Mouse (Mus musculus) E14TG2a.4 (cell line): Measurements from ENCODE around the gene Gm3636.
"Not testable (repeated sequence)": the region's sequence is repeated elsewhere in the genome, so short reads cannot be mapped to it uniquely, and the experiment has no call there.

Experiments used
- H3K27me3 ChIP-seq: 2 replicates; pipeline ENCODE4 v1.6.1; 2014; ENCODE audit warnings: low read length, control low read depth; ENCODE audit not compliant: insufficient read depth
- H3K36me3 ChIP-seq: 2 replicates; pipeline ENCODE4 v1.6.1; 2014; ENCODE audit warnings: low read length, control low read depth; ENCODE audit not compliant: insufficient read depth
- H3K4me1 ChIP-seq: replicated peaks from 2 replicates; pipeline ENCODE4 v1.6.1; 2014; ENCODE audit warnings: low read depth, low read length, control low read depth
- H3K4me3 ChIP-seq: replicated peaks from 2 replicates; pipeline ENCODE4 v1.5.1; 2014; ENCODE audit warnings: mild to moderate bottlenecking, low read length
- H3K9me3 ChIP-seq: 2 replicates; pipeline ENCODE4 v1.6.1; 2014; ENCODE audit warnings: low read length, control low read depth

The Gm3636 gene

GRCm38 (mm10) chr14:6742232-6742631 lies at the start of gene Gm3636:
Gm3636 (minus strand) TSS chr14:6742332.
- not testable (repeated sequence) for H3K4me3 ChIP-seq, H3K36me3 ChIP-seq, H3K4me1 ChIP-seq, H3K27me3 ChIP-seq, H3K9me3 ChIP-seq

DNA sequence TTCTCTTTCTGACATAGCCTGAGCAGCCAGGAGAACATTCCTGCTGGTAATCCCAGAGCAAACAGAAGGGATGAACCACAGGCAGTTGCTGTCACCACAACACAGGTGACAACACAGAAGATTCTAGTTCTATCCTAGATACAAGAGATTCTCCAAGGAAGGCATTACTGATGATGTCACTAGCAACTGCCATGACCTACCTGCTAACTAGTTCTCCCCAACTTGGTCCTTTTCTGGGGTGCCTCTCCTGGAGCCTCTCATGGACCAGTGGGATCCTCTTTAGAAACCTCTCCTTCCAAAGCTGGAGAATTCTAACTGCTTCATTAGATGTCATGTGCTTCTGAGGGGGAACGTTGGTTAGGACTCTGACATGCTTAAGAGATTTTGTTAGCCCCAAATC lies 32.2 kb upstream of the Gm3636 start, which contains the start of gene Gm8362:
Gene Gm8362, minus strand, starts transcription at position 101 of the 400 bp plus-strand sequence.
- not testable (repeated sequence) for H3K4me3 ChIP-seq, H3K27me3 ChIP-seq, H3K4me1 ChIP-seq, H3K36me3 ChIP-seq, H3K9me3 ChIP-seq

DNA sequence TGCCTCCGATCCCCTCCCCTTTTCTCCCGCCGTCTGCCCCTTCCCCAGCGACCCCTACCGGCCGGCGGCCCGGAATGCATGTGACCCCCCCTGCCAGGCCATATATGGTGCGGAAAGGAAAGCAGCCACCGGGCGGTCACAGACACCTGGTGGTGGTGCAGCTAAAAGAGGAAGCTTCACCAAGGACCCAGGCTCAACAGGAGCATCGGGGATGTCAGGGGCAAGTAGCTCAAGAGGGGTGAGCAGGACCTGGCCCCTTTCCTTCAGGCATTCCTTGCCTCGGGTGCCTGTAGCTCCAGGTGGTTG lies 15.1 kb upstream of the Gm3636 start:
- H3K4me1 ChIP-seq, H3K4me3 ChIP-seq, H3K9me3 ChIP-seq, H3K27me3 ChIP-seq, H3K36me3 ChIP-seq: not testable (repeated sequence)

DNA sequence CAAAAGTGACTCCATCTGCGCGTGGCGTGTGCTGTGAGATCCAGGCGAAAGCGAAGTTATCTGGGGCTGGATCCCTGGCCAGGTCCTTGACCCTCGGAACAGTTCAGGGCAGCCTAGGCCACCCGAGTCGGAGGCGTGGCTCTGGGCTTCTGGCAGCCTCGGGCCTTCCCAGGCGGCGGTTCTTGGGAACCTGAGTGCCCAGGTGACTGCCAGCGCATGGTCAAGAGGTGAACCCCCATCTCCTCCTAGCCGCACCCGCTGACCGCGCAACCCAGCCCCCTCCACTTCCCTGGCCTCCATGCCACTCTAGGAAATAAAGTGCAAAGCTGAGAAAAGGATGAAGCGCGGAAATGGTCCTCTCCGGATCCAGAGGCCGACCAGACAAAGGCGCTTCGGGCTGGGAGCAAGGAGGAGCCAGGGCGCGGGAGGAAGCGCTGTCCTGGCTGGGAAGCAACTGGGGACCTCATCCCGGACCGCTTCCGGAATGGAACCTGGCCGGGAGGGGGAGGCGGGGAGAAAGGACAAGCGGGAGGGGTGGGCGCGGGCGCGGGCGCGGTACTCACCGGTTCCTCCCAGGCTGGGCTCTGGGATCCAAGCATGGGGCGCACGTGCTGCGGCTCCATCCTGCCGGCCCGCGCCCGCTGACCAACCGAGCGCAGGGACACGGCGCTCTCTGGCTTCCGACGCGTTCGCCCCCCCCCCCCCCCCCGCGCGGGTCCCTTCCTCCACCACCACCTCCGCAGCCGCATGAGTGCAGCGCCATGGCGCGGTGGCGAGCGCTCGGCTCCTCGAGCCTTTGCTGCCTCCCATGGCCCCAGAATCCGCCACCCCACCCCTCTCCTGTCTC lies 14.5 kb upstream of the Gm3636 start:
- not testable (repeated sequence) for H3K9me3 ChIP-seq, H3K27me3 ChIP-seq, H3K36me3 ChIP-seq, H3K4me1 ChIP-seq
- peak overlapping the region; percentile 66 for H3K4me3 ChIP-seq

GRCm38 (mm10) chr14:6720151-6720550 lies 22.0 kb downstream of the Gm3636 start, which contains the start of gene Gm8050:
Gm8050 (minus strand) TSS chr14:6720251.
- H3K4me1 ChIP-seq, H3K4me3 ChIP-seq, H3K9me3 ChIP-seq, H3K27me3 ChIP-seq, H3K36me3 ChIP-seq: not testable (repeated sequence)
